Mouse (Mus musculus): ENCODE measurements around the gene Theg.

The Theg gene

GRCm38 (mm10) chr10:79556951-79557350 is 30.2 kb downstream of the Theg start:
- no peak for DNase-seq (ENCODE audit: low spot score in 2 of 2)

- no peak for DNase-seq (ENCODE audit: low spot score in 2 of 2)
Measured at GRCm38 (mm10) chr10:79555238-79555724, 31.9 kb downstream of the Theg start.

GRCm38 (mm10) chr10:79554330-79555237 is 32.5 kb downstream of the Theg start, which contains the start of gene Mier2:
Mier2 (minus strand) TSS chr10:79555199.
- peak; percentile 64 to 74 for DNase-seq (ENCODE audit: low spot score in 2 of 2)

GRCm38 (mm10) chr10:79553691-79554090 is 33.4 kb downstream of the Theg start:
- DNase-seq (ENCODE audit: low spot score in 2 of 2), result no peak

- DNase-seq (ENCODE audit: low spot score in 2 of 2), result no peak
Measured at GRCm38 (mm10) chr10:79553176-79553575, 34.0 kb downstream of the Theg start.

GRCm38 (mm10) chr10:79552531-79552930 is 34.6 kb downstream of the Theg start:
- no peak for DNase-seq (ENCODE audit: low spot score in 2 of 2)

- DNase-seq (ENCODE audit: low spot score in 2 of 2), result no peak
Measured at GRCm38 (mm10) chr10:79550366-79550765, 36.8 kb downstream of the Theg start.

- DNase-seq (ENCODE audit: low spot score in 2 of 2), result no peak
Measured at GRCm38 (mm10) chr10:79548971-79549723, 38.0 kb downstream of the Theg start.

- no peak for DNase-seq (ENCODE audit: low spot score in 2 of 2)
Measured at GRCm38 (mm10) chr10:79548546-79548945, 38.6 kb downstream of the Theg start.

GRCm38 (mm10) chr10:79547148-79547675 is 39.9 kb downstream of the Theg start:
- no peak for DNase-seq (ENCODE audit: low spot score in 2 of 2)

GRCm38 (mm10) chr10:79546483-79546882 is 40.6 kb downstream of the Theg start:
- no peak for DNase-seq (ENCODE audit: low spot score in 2 of 2)

- DNase-seq (ENCODE audit: low spot score in 2 of 2), result no peak
Measured at GRCm38 (mm10) chr10:79545891-79546290, 41.2 kb downstream of the Theg start.

- no peak for DNase-seq (ENCODE audit: low spot score in 2 of 2)
Measured at GRCm38 (mm10) chr10:79544631-79545030, 42.5 kb downstream of the Theg start.

GRCm38 (mm10) chr10:79543884-79544597 is 43.1 kb downstream of the Theg start:
- DNase-seq (ENCODE audit: low spot score in 2 of 2), result no peak

- DNase-seq (ENCODE audit: low spot score in 2 of 2), result no peak
Measured at GRCm38 (mm10) chr10:79542171-79542570, 45.0 kb downstream of the Theg start.

GRCm38 (mm10) chr10:79541522-79541921 is 45.6 kb downstream of the Theg start:
- no peak for DNase-seq (ENCODE audit: low spot score in 2 of 2)

GRCm38 (mm10) chr10:79540746-79541145 is 46.4 kb downstream of the Theg start:
- no peak for DNase-seq (ENCODE audit: low spot score in 2 of 2)

GRCm38 (mm10) chr10:79539701-79540495 is 47.2 kb downstream of the Theg start:
- no peak for DNase-seq (ENCODE audit: low spot score in 2 of 2)

GRCm38 (mm10) chr10:79538873-79539272 is 48.3 kb downstream of the Theg start:
- no peak for DNase-seq (ENCODE audit: low spot score in 2 of 2)

- no peak for DNase-seq (ENCODE audit: low spot score in 2 of 2)
Measured at GRCm38 (mm10) chr10:79538323-79538722, 48.8 kb downstream of the Theg start.

- DNase-seq (ENCODE audit: low spot score in 2 of 2), result no peak
Measured at GRCm38 (mm10) chr10:79537781-79538180, 49.4 kb downstream of the Theg start.
